Mouse (Mus musculus) C2C12 (cell line): ENCODE results near the gene Elac2. TPM values are rescaled to one million over a fixed set of nuclear protein-coding genes. Genes with fewer than 3 reads are reported as not detected.

Source experiments
- H3K27me3 ChIP-seq: one replicate; pipeline ENCODE4 v1.6.1; 2011; ENCODE audit not compliant: control insufficient read depth, insufficient read depth, insufficient read length
- H3K36me3 ChIP-seq: one replicate; pipeline ENCODE4 v1.6.1; 2011; ENCODE audit not compliant: control insufficient read depth, insufficient read depth
- H3K4me3 ChIP-seq: one replicate; pipeline ENCODE4 v1.5.1; 2011; ENCODE audit warnings: mild to moderate bottlenecking, control low read depth; ENCODE audit not compliant: poor library complexity, insufficient read depth, severe bottlenecking
- H3K79me2 ChIP-seq: one replicate; pipeline ENCODE4 v1.6.1; 2011; ENCODE audit not compliant: control insufficient read depth, insufficient read depth
- H3K79me3 ChIP-seq: one replicate; pipeline ENCODE4 v1.6.1; 2011; ENCODE audit warnings: low read depth, control low read depth
- H3ac ChIP-seq: one replicate; pipeline ENCODE3; 2011; ENCODE audit warnings: low read depth; ENCODE audit not compliant: control insufficient read depth, insufficient read length
- CEBPB ChIP-seq: IDR thresholded peaks from one replicate; pipeline ENCODE4 v1.6.1; 2011; ENCODE audit warnings: low read depth, mild to moderate bottlenecking, control low read depth, moderate library complexity
- CTCF ChIP-seq: IDR thresholded peaks from one replicate; pipeline ENCODE4 v1.5.1; 2011; ENCODE audit not compliant: control insufficient read depth, insufficient read depth, insufficient read length
- FOSL1 ChIP-seq: IDR thresholded peaks from one replicate; pipeline ENCODE4 v1.8.0; 2011; ENCODE audit warnings: mild to moderate bottlenecking, low read length; ENCODE audit not compliant: poor library complexity, insufficient read depth, severe bottlenecking
- MAX ChIP-seq: IDR thresholded peaks from one replicate; pipeline ENCODE4 v1.6.1; 2011; ENCODE audit warnings: mild to moderate bottlenecking, control low read depth
- MYOD1 ChIP-seq: IDR thresholded peaks from one replicate; pipeline ENCODE4 v1.6.1; 2011; ENCODE audit warnings: low read depth; ENCODE audit not compliant: control insufficient read depth, insufficient read length
- MYOG ChIP-seq: IDR thresholded peaks from one replicate; pipeline ENCODE4 v1.6.1; 2011; ENCODE audit not compliant: control insufficient read depth, insufficient read length; ENCODE audit errors: extremely low read depth
- USF1 ChIP-seq: IDR thresholded peaks from one replicate; pipeline ENCODE4 v1.6.1; 2011; ENCODE audit warnings: low read depth, mild to moderate bottlenecking, control low read depth, moderate library complexity
- polyA plus RNA-seq: library from polyadenylated mRNA; unstranded; fragments of >200 nt; fragmentation: generic; extraction: Trizol; gene quantifications from one replicate; pipeline ENCODE4 v1.2.1, GENCODE M21; 2012; ENCODE audit warnings: missing spikeins

Gene Elac2
- polyA plus RNA-seq, 1 experiment, result 43.5 TPM

DNA sequence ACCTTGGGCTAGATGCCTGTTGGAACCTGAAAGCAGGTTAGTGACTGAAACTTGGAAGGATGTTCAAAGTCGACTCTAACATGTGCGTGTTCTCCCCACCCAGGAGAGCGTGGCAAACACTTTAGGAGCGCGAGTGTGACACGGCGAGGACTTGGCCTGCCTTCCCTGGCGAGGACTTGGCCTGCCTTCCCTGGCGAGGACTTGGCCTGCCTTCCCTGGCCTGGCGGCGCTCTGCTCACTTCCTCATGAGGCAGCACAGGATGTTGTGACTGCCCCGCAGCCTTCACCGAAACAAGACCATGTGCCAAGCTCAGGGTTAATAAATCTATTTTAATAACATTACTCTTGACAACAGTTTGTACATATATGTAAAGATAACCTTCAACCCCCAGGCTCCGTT is 22.9 kb downstream of the Elac2 start:
- no peaks in the 10 kb centered on the region for H3K79me2 ChIP-seq
- H3K4me3 ChIP-seq, result no peak overlapping the region
- TF ChIP-seq FOSL1 (no peak), MYOG (no peak), USF1 (no peak), CEBPB (no peak), MAX (no peak), MYOD1 (no peak), CTCF (no peak)
- no peaks in the 10 kb centered on the region for H3K27me3 ChIP-seq
- no peak overlapping the region for H3ac ChIP-seq
- H3K36me3 ChIP-seq, result peaks cover 61% of the 10 kb centered on the region
- no peaks in the 10 kb centered on the region for H3K79me3 ChIP-seq

DNA sequence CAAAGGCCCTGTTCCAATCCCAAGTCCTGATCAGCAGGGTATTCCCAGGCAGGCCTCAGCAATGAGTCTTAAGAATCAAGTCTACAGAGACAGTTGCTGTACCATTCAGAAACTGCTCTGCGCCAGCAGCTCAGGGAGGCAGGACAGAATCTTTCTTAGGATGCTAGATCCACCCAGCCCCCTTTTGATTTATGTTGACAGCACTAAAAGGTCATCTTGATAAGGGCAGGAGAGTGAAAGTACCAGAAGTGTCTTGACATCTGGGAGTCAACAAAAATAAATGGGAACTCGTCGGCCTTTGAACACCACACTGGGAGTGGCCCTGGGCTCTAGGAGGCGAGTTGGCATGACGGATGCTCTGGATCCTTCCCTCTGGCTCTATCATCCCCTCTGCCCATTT is 24.8 kb downstream of the Elac2 start:
- H3ac ChIP-seq, result no peak overlapping the region
- no peaks in the 10 kb centered on the region for H3K79me2 ChIP-seq
- H3K27me3 ChIP-seq, result no peaks in the 10 kb centered on the region
- H3K4me3 ChIP-seq, result no peak overlapping the region
- peaks cover 46% of the 10 kb centered on the region for H3K36me3 ChIP-seq
- TF ChIP-seq MAX (no peak), MYOD1 (no peak), CEBPB (no peak), USF1 (no peak), CTCF (no peak), MYOG (no peak), FOSL1 (no peak)
- no peaks in the 10 kb centered on the region for H3K79me3 ChIP-seq

DNA sequence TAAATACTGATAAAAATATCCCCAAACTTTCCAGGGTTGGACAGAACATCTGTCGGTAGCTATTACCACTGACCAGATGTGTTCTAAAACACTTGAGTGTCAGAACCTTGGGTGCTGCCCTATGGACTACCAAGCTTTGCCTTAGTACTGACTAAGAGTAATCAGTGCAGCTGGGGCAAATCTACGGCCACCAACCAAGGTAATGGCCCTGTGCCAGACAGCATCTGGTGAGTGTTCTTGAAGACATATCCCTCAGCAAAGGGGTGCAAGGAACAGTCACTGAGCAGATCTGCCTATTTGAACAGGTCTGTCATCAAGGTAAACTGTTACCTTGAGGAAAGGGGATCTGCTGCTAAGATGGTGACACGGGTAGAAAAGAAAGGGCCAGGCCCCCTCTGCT is 26.0 kb downstream of the Elac2 start:
- TF ChIP-seq CEBPB (no peak), MYOD1 (no peak), FOSL1 (no peak), CTCF (no peak), MYOG (no peak), MAX (no peak), USF1 (no peak)
- Histone ChIP-seq H3K79me3 (no peaks in the 10 kb centered on the region), H3ac (no peak overlapping the region), H3K27me3 (no peaks in the 10 kb centered on the region), H3K4me3 (no peak overlapping the region), H3K36me3 (peaks cover 34% of the 10 kb centered on the region), H3K79me2 (no peaks in the 10 kb centered on the region)

DNA sequence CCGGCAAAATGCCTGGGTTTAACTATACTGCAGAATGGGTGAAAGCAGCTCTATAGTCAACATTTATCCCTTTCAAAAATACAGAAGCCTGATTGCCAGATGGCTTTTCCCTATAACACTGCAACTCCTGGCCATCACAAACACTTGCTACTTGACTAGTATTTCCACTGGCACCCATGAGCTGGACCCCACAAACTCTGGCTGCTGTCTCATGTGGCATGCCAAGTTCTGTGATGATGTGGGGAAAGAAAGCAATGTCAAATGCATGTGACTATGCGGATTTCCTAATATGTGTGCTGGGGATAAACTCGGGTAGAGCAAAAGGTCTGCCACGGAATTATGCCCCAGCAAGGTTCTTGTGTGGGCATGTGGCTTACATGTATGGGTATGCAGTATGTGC is 27.2 kb downstream of the Elac2 start:
- H3K79me3 ChIP-seq, result no peaks in the 10 kb centered on the region
- no peaks in the 10 kb centered on the region for H3K27me3 ChIP-seq
- H3K79me2 ChIP-seq, result no peaks in the 10 kb centered on the region
- H3K4me3 ChIP-seq, result no peak overlapping the region
- H3ac ChIP-seq, result no peak overlapping the region
- H3K36me3 ChIP-seq, result peaks cover 21% of the 10 kb centered on the region
- no peak for TF ChIP-seq FOSL1
- no peak for TF ChIP-seq MYOG
- TF ChIP-seq USF1, result no peak
- no peak for TF ChIP-seq MAX

DNA sequence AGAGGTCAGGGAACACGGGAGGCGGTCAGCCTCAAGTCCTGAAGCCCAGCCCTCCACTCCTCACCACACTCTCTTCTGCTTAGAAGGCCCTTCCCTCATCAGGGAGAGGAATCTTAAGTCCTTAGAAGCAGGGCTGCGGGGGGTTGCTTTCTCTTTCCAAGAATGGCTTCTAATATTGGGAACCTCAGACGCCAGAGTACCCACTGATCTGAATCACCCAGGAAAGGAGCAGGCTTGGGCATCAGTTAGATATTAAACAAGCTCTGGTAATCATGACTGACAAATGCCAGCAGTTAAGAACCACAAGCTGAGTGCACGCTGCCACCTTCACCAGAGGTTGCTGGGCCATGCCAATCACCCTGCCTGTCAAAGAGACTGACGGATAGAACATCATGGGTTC is 35.1 kb downstream of the Elac2 start:
- Histone ChIP-seq H3K79me2 (no peaks in the 10 kb centered on the region), H3K4me3 (no peak overlapping the region), H3K79me3 (no peaks in the 10 kb centered on the region), H3ac (no peak overlapping the region), H3K36me3 (no peaks in the 10 kb centered on the region), H3K27me3 (no peaks in the 10 kb centered on the region)
- TF ChIP-seq CTCF (no peak), MAX (no peak), MYOG (no peak), MYOD1 (no peak), CEBPB (no peak), FOSL1 (no peak)

DNA sequence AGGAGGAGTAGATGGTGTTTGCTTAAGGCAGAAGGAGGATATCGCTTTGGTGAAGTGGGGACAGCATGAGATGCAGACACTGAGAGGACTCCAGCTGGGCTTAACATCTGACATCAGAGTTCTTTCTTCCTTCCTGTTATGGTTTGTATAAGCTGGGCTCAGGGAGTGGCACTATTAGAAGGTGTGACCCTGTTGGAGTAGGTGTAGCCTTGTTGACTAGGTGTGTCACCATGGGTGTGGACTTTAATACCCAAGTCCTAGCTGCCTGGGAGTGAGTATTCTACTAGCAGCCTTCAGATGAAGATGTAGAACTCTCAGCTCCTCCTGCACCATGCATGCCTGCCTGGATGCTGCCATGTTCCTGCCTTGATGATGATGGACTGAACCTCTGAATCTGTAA is 37.9 kb downstream of the Elac2 start:
- TF ChIP-seq MAX, result no peak
- no peak for TF ChIP-seq USF1
- TF ChIP-seq MYOG, result no peak
- no peak for TF ChIP-seq MYOD1
- no peak for TF ChIP-seq CTCF
- no peak for TF ChIP-seq FOSL1
- TF ChIP-seq CEBPB, result no peak
- no peaks in the 10 kb centered on the region for H3K27me3 ChIP-seq
- H3ac ChIP-seq, result no peak overlapping the region

More for the DNA sequence above, 37.9 kb downstream of the Elac2 start:
- H3K4me3 ChIP-seq, result no peak overlapping the region
- H3K79me2 ChIP-seq, result no peaks in the 10 kb centered on the region
- H3K79me3 ChIP-seq, result no peaks in the 10 kb centered on the region
- H3K36me3 ChIP-seq, result no peaks in the 10 kb centered on the region
